Mouse (Mus musculus): ENCODE data around the gene Tcl1b5.

Gene Tcl1b5

DNA sequence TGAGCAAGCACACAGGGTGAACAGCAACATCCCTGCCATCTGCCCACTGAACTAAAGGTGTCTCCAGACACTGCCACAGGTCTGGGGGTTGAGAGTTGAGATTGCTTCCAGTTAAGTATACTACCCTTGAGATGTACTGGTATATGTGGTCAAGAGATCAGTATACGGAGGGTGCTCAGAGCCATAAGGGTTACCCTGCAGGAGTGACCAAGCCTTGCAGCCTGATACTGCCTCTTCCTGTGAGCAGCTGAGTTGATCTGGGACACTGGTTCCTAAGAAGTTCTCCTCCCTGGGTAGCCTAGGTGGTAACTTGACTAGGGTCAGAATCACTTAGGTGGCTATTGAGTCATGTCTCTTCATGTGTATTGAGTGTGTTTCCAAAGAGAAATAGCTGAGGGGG is 32.3 kb downstream of the Tcl1b5 start:
- in situ Hi-C loops (cut with MseI, MboI), result no loop called here

DNA sequence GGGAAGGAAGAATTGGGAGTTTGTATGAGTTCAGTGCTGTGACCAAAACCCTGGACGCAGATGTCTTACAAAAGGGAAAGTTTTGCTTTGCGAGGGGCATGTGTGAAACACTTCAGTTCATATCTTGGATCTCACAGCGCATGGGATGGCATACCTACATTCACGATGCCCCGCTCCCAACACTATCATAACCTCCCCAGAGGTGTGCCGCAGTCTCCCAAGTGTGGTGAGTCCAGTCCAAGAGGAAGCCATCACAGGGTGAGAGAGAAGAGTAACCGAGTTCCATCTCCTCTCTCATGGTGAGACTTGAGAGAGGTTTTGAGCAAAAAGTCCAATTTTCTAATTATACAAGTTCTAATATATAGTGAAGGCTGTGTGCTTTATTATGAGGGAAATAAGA is 33.1 kb downstream of the Tcl1b5 start:
- in situ Hi-C loops (cut with MseI, MboI), result no loop called here

DNA sequence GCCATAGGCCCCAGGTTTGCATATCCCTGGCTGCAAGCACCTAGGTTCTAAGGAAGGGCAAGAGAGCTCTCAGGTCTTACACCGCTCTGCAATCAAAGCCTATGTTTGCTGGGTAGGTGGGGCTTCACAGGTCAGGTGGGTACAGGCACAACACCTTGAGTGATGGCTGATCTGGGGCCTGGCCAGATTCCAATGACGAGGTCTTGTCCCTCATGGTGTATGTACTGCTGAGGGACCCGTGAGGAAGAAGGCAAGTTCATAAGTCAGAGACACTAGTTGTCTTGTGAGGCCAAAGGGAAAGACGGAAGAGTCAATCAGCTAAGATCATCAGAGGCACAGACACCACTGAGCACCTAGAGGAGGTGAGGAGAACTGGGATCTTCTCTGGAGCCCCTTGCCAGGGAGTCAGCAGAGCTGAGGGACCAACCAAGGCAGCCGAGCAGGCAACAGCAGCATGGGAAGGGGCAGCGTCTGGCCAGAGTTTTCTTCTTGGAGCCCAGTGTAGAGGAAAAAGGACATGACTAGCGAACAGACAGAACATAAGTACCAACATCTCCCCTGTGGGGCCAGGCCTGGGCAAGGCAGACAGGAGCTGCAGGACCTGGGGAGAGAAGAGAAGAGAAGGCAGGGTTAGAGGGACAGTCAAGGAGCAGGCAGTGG is 41.1 kb downstream of the Tcl1b5 start:
- in situ Hi-C loops (cut with MseI, MboI), result no loop called here

DNA sequence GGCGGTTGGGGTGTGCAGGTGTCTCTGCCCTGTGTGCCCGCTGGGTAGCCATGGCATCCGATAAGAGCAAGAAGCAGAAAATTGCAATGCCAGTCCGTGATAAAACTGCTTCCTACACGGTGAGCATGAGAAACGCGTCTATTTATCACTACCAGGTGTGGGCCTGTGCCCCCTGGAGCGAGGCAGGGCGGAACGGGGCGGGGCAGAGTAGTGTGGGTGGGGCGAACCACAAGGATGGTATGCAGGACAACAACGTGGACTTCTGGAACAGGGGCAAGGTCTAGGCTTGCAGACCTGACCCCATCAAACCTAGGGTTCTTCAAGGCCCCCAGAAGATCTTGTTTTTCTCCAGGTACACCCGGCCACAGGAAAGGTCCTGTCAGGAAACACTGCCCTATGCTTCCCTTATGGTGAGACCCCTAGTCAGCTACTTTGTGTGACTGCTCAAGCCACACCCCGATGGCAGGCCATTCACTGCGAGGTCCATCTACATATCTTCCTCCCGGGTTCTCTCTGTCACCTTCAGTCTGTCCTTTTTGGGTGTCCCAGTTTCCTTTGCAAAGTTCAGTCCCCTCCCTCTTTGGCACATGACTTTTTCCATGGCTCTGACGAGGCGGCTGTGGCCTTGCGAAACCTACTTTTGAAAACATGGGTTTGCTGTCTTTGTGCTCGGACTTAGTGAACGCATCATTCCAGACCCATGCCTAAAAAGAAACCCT is 46.6 kb downstream of the Tcl1b5 start, which contains the start of gene Tcl1:
TSS of gene Tcl1 (minus strand) at position 193 of the 719 bp plus-strand sequence.
- in situ Hi-C loops (cut with MseI, MboI), result no loop called here

DNA sequence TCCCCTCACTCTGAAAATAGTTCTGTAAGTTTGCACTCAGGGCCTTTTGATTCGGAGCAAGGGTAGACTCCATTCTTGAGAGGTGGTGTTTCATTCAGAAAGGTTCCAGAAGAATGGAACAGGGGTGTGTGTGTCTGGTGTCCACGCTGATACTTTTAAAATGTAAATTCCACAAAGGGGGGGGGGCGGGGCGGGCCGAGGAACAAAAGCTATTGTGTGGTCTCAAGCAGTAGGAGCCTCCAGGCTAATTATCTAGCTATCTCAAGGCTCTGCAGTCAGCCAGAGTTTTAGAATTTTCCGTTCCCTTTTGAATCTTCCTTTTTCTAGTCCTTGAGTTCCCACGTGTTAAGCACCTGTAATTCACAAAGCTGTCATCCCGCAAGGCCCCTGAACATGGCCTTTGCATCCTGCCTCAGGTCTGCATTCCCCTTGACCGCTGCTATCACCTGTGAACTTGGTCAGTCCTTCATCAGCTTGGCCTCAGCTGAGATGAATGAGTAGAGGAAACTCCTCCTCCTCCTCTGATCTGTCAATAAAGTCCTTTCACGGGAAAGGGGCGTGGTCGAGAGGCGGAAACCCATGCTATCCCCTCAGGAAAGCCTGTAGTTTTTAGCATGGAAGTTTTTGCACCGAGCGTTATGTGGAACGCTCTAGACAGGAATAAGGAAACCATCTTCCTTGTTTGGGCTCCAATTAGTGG is 48.6 kb downstream of the Tcl1b5 start:
- in situ Hi-C loops (cut with MseI, MboI), result no loop called here

All from mouse trophoblast stem cell (cell line).